In the genomic region with DNA sequence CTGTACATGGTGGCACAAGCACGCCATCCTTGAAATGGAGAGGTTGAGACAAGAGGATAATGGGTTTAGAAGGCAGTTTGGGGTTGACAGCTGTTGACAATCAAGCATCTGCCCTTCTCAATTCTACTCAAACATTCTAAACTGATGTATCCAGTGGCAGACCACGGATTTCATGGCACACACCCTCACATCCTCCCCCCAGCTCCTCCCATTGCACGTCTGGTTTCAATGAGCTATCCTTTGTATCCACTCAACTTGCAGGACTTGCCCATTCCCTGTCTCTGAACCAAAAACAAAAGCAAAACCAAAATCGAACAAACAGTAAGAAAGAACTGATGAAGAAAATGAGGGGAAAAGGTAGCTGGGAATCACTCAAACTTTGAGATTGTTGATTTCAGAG, we compare ENCODE assay signal across 16 mouse cellular contexts.
"Had no signal": no experiment of that assay in that cellular context is flagged by ENCODE, and none has a peak within 500 bp of the region (broad histone marks: within the 10 kb centered on the region; RNA-seq: fewer than 3 reads in every experiment).

No protein-coding gene starts in this region.

- H3K4me2 ChIP-seq: lung, embryonic 15.5 days; midbrain, embryonic 12.5 days; neural tube, embryonic 12.5 days had no signal

- H3K4me3 ChIP-seq: lung, embryonic 15.5 days; megakaryocyte, embryonic 14.5 days; midbrain, embryonic 12.5 days; neural tube, embryonic 12.5 days had no signal

- H3K36me3 ChIP-seq: lung, embryonic 15.5 days; midbrain, embryonic 12.5 days had no signal

- H3K27ac ChIP-seq: lung, embryonic 15.5 days; macrophage; midbrain, embryonic 12.5 days; neural tube, embryonic 12.5 days had no signal

- H3K9me3 ChIP-seq: lung, embryonic 15.5 days; megakaryocyte, embryonic 14.5 days; midbrain, embryonic 12.5 days; neural tube, embryonic 12.5 days had no signal

- DNase-seq: liver, postnatal 0 days; lung, adult 2 months; lung, postnatal 14 days; lung, postnatal 36 days; midbrain, embryonic 14.5 days; right cerebral cortex, postnatal 14 days; thymus, adult 18-20 months; thymus, postnatal 14 days; thymus, postnatal 36 days had no signal

- H3K9ac ChIP-seq: liver, postnatal 0 days; lung, embryonic 15.5 days; midbrain, embryonic 12.5 days; neural tube, embryonic 12.5 days had no signal

- H3K4me1 ChIP-seq: lung, embryonic 15.5 days had no signal

- ATAC-seq: liver, postnatal 0 days; lung, postnatal 0 days; midbrain, embryonic 16.5 days had no signal

- H3K27me3 ChIP-seq: lung, embryonic 15.5 days; megakaryocyte, embryonic 14.5 days; midbrain, embryonic 12.5 days; neural tube, embryonic 12.5 days had no signal
